Mouse (Mus musculus) cerebellum, adult 9-11 months (tissue): Measurements from ENCODE around the gene Gm20388.
A peak's percentile ranks its signal among the peaks of the same experiment; 100 is the strongest.

Source experiments
- DNase-seq: peaks from one replicate; pipeline ENCODE4 v3.0.0; 2022

The Gm20388 gene

GRCm38 (mm10) chr8:122482448-122482847, 2571.8 kb downstream of the Gm20388 start:
- DNase-seq = peak; percentile 19

- DNase-seq = no peak
Observed at GRCm38 (mm10) chr8:122483877-122484276, 2573.2 kb downstream of the Gm20388 start.

GRCm38 (mm10) chr8:122484831-122485230, 2574.2 kb downstream of the Gm20388 start:
- no peak for DNase-seq

GRCm38 (mm10) chr8:122488387-122488786, 2577.7 kb downstream of the Gm20388 start:
- no peak for DNase-seq

GRCm38 (mm10) chr8:122497016-122497734, 2586.5 kb downstream of the Gm20388 start:
- no peak for DNase-seq

GRCm38 (mm10) chr8:122497912-122498311, 2587.3 kb downstream of the Gm20388 start:
- DNase-seq = no peak

- peak; percentile 74 for DNase-seq
Observed at GRCm38 (mm10) chr8:122500856-122501255, 2590.2 kb downstream of the Gm20388 start.

- DNase-seq = no peak
Observed at GRCm38 (mm10) chr8:122511552-122511951, 2600.9 kb downstream of the Gm20388 start.

- DNase-seq = no peak
Observed at GRCm38 (mm10) chr8:122512392-122512791, 2601.8 kb downstream of the Gm20388 start.

GRCm38 (mm10) chr8:122515699-122516098, 2605.1 kb downstream of the Gm20388 start:
- no peak for DNase-seq

- no peak for DNase-seq
Observed at GRCm38 (mm10) chr8:122517541-122518190, 2607.0 kb downstream of the Gm20388 start.

GRCm38 (mm10) chr8:122520611-122521010, 2610.0 kb downstream of the Gm20388 start:
- no peak for DNase-seq

- DNase-seq = peak; percentile 24
Observed at GRCm38 (mm10) chr8:122522796-122523651, 2612.4 kb downstream of the Gm20388 start.

- DNase-seq = peak; percentile 17
Observed at GRCm38 (mm10) chr8:122523652-122524360, 2613.2 kb downstream of the Gm20388 start.

GRCm38 (mm10) chr8:122524506-122524905, 2613.9 kb downstream of the Gm20388 start:
- DNase-seq = no peak

GRCm38 (mm10) chr8:122525004-122525403, 2614.4 kb downstream of the Gm20388 start:
- no peak for DNase-seq

- DNase-seq = no peak
Observed at GRCm38 (mm10) chr8:122526084-122526483, 2615.4 kb downstream of the Gm20388 start.

GRCm38 (mm10) chr8:122526526-122527170, 2616.0 kb downstream of the Gm20388 start:
- DNase-seq = no peak

- no peak for DNase-seq
Observed at GRCm38 (mm10) chr8:122527937-122528336, 2617.3 kb downstream of the Gm20388 start.

GRCm38 (mm10) chr8:122529159-122529558, 2618.5 kb downstream of the Gm20388 start:
- no peak for DNase-seq

GRCm38 (mm10) chr8:122531312-122531711, 2620.7 kb downstream of the Gm20388 start:
- DNase-seq = no peak

GRCm38 (mm10) chr8:122537033-122537432, 2626.4 kb downstream of the Gm20388 start:
- DNase-seq = no peak
